Mouse (Mus musculus): ENCODE measurements around the gene 4632433K11Rik. TPM values are rescaled to one million over a fixed set of nuclear protein-coding genes. Genes with fewer than 3 reads are reported as not detected.
"Not testable (repeated sequence)": the region's sequence is repeated elsewhere in the genome, so short reads cannot be mapped to it uniquely, and the experiment has no call there.

The 4632433K11Rik gene
- polyA plus RNA-seq, 1 experiment from 2014 or later, result not detected

DNA sequence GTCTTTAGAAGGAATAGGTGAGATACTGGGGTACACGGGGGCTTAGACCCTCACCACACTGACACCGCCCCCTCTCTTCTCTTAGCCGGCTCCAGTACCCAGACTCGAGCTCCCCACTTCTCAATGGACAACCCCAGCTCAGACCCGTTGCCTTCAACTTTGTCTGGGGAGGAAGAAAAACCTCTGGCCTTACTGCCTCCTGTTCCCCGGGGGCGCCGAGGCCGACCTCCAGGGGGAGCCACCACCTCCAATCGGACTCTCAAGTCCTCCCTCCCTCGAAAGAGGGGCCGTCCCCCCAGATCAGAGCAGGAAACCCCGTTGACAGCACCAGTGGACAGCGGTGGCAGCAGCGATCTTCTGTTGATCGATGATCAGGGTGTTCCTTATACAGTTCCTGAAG lies 16.6 kb upstream of the 4632433K11Rik start:
- Histone ChIP-seq H3K9ac (replicated peaks; ENCODE audit: low read length) (no peak overlapping the region), H3K27ac (replicated peaks; ENCODE audit: low read depth, low read length) (no peak overlapping the region), H3K4me1 (ENCODE audit: control insufficient read depth, insufficient read depth, low read length) (peaks cover 12% of the 10 kb centered on the region), H3K9me3 (ENCODE audit: control insufficient read depth, low read length) (no peaks in the 10 kb centered on the region), H3K4me2 (ENCODE audit: low read length) (no peak overlapping the region), H3K27me3 (ENCODE audit: control insufficient read depth, insufficient read depth, low read length) (no peaks in the 10 kb centered on the region), H3K4me3 (replicated peaks; ENCODE audit: low read depth, low read length) (no peak overlapping the region), H3K36me3 (ENCODE audit: control insufficient read depth, insufficient read depth, low read length) (peaks cover 8% of the 10 kb centered on the region)
- no peak for ATAC-seq (ENCODE audit: low FRiP score, low TSS enrichment)
- 91% methylated on average over 16 of the region's 16 CpGs for WGBS
- DNase-seq, result no peak

DNA sequence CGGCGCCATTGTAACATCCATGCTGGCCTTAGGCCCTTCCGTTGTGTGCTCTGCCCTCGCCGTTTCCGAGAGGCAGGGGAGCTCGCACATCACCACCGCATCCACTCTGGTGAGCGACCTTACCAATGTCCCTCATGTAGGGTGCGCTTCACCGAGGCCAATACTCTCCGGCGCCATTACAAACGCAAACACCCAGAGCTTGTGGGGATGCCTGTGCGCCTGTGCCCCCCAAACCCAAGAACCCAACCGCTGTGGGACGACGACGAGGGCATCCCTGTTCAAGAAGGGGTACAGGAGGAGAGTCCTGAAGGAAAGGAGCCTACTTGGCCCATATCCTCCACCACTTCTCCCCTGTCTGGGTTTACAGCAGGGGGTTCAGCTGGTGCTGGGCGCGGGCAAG lies 16.0 kb upstream of the 4632433K11Rik start:
- ATAC-seq (ENCODE audit: low FRiP score, low TSS enrichment) (no peak), DNase-seq (no peak)
- Histone ChIP-seq H3K4me2 (ENCODE audit: low read length) (no peak overlapping the region), H3K27ac (replicated peaks; ENCODE audit: low read depth, low read length) (no peak overlapping the region), H3K9me3 (ENCODE audit: control insufficient read depth, low read length) (no peaks in the 10 kb centered on the region), H3K4me1 (ENCODE audit: control insufficient read depth, insufficient read depth, low read length) (peaks cover 12% of the 10 kb centered on the region), H3K27me3 (ENCODE audit: control insufficient read depth, insufficient read depth, low read length) (no peaks in the 10 kb centered on the region), H3K9ac (replicated peaks; ENCODE audit: low read length) (no peak overlapping the region), H3K4me3 (replicated peaks; ENCODE audit: low read depth, low read length) (no peak overlapping the region), H3K36me3 (ENCODE audit: control insufficient read depth, insufficient read depth, low read length) (peaks cover 8% of the 10 kb centered on the region)
- whole genome bisulfite sequencing, result 97% methylated on average over 21 of the region's 21 CpGs

DNA sequence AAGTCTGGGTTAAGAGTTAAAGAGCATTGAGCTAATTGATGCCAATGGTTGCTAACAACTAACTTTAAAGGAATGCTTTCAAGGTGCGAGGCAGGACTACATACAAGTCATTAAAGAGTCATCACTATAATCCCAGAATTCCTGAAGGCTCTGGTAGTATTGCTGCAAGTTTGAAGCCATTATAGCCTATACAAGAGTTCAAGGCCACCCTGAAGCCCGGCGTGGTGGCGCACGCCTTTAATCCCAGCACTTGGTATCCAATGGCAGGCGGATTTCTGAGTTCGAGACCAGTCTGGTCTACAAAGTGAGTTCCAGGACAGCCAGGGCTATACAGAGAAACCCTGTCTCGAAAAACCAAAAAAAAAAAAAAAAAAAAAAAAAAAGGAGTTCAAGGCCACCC lies 14.3 kb upstream of the 4632433K11Rik start:
- Histone ChIP-seq H3K4me1 (ENCODE audit: control insufficient read depth, insufficient read depth, low read length) (peaks cover 12% of the 10 kb centered on the region), H3K4me2 (ENCODE audit: low read length) (peak overlapping the region; percentile 76), H3K4me3 (replicated peaks; ENCODE audit: low read depth, low read length) (peak overlapping the region; percentile 71), H3K36me3 (ENCODE audit: control insufficient read depth, insufficient read depth, low read length) (peaks cover 21% of the 10 kb centered on the region)
- 31% methylated on average over 8 of the region's 8 CpGs for WGBS
- not testable (repeated sequence) for H3K27me3 ChIP-seq (ENCODE audit: control insufficient read depth, insufficient read depth, low read length); H3K9me3 ChIP-seq (ENCODE audit: control insufficient read depth, low read length); ATAC-seq (ENCODE audit: low FRiP score, low TSS enrichment); DNase-seq; H3K9ac ChIP-seq (replicated peaks; ENCODE audit: low read length); H3K27ac ChIP-seq (replicated peaks; ENCODE audit: low read depth, low read length)

DNA sequence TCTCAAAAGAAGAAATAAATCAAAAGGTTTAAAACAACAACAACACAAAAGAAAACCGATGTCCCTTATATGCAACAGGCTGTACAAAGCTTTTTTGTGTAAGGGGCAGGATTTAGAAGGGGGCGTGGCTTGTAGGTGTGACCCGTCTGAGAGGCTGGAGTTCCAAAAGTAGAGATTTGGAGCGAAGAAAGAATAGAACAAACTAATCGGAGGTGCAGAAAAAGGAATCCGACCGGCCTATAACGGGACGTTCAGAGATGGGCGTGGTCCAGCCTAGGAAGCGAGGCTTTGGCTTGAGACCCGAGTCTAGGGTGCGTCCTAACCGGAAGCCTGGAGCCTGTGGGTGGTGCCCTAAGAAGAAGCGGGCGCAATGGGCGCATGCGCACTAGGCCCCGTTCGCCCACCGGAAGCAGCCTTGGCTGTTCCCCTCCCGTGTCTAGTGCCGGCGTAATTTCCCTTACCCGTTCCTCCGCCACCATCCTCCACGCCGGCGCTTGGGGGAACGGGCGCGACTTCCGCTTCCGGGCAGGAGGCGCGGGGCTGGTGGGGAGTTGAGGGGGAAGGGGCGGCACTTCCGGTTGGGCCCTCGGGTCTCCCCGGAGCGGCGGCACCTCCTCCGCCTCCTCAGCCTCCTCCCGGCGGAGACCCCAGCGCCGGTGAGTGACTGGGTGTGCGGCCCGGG lies 13.8 kb upstream of the 4632433K11Rik start, which contains the start of the genes Zfp865 and Ccdc106:
TSS of gene Zfp865 (plus strand) at position 377 of the 682 bp plus-strand sequence.
TSS of gene Ccdc106 (plus strand) at position 554 of the 682 bp plus-strand sequence.
- WGBS, result under 1% methylated on average over 48 of the region's 49 CpGs
- Histone ChIP-seq H3K27ac (replicated peaks; ENCODE audit: low read depth, low read length) (peak within 1 kb of the TSS; percentile 92), H3K4me1 (ENCODE audit: control insufficient read depth, insufficient read depth, low read length) (peaks cover 12% of the 10 kb centered on the region), H3K27me3 (ENCODE audit: control insufficient read depth, insufficient read depth, low read length) (no peaks in the 10 kb centered on the region), H3K4me3 (replicated peaks; ENCODE audit: low read depth, low read length) (peak within 1 kb of the TSS; percentile 71), H3K36me3 (ENCODE audit: control insufficient read depth, insufficient read depth, low read length) (peaks cover 23% of the 10 kb centered on the region), H3K9ac (replicated peaks; ENCODE audit: low read length) (peak within 1 kb of the TSS; percentile 95), H3K4me2 (ENCODE audit: low read length) (peak within 1 kb of the TSS; percentile 76), H3K9me3 (ENCODE audit: control insufficient read depth, low read length) (no peaks in the 10 kb centered on the region)
- DNase-seq (peak; percentile 99), ATAC-seq (ENCODE audit: low FRiP score, low TSS enrichment) (peak; percentile 89)

DNA sequence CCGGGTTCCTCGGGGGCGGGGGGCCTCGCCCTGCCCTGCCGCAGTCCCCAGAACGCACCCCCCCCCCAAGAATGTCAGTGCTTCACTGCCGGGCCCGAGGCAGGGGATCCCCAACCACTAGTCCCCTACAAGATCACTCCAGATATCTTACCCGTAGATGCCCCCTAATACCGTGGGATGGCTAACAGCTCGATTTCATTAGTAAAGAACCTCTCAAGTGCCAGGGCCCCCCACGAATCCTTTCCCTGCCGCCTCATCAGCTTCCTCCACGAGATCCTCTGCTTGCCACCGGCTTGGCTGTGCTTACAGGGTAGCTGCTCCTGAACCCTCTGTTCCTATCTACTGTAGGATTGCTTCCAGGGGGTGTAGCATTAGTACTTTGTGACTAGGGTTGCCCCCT lies 13.2 kb upstream of the 4632433K11Rik start:
- H3K9ac ChIP-seq (replicated peaks; ENCODE audit: low read length), result peak overlapping the region; percentile 95
- ATAC-seq (ENCODE audit: low FRiP score, low TSS enrichment) (0 out of 2 replicates have a peak, but pooled peaks have one; percentile 4), DNase-seq (peak; percentile 43)
- H3K36me3 ChIP-seq (ENCODE audit: control insufficient read depth, insufficient read depth, low read length), result peaks cover 23% of the 10 kb centered on the region
- H3K4me1 ChIP-seq (ENCODE audit: control insufficient read depth, insufficient read depth, low read length), result peaks cover 12% of the 10 kb centered on the region
- peak overlapping the region; percentile 71 for H3K4me3 ChIP-seq (replicated peaks; ENCODE audit: low read depth, low read length)
- no peaks in the 10 kb centered on the region for H3K9me3 ChIP-seq (ENCODE audit: control insufficient read depth, low read length)
- peak overlapping the region; percentile 76 for H3K4me2 ChIP-seq (ENCODE audit: low read length)
- peak overlapping the region; percentile 92 for H3K27ac ChIP-seq (replicated peaks; ENCODE audit: low read depth, low read length)
- WGBS, result under 1% methylated on average over 15 of the region's 15 CpGs
- H3K27me3 ChIP-seq (ENCODE audit: control insufficient read depth, insufficient read depth, low read length), result no peaks in the 10 kb centered on the region

DNA sequence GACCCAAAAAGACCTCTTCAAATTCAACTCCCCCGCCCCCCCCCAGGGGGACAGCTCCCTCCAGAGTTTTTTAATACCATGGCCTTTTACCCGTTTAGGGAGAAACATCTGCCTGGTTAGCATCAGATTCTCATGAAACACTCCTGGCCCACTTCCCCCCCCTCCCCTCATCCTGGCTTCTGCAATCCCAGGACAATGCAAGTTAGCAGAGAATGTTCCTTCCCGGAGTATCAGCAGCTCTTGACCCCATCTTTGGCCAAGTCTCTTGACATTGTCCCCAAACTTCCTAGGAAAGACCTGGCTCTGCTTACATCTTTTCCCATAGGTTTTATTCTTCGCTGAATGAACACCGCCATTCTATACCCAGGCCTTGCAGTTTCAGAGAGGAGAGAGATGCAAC lies 12.7 kb upstream of the 4632433K11Rik start:
- no peak overlapping the region; the same call in 1 of the 2 replicates for H3K27ac ChIP-seq (replicated peaks; ENCODE audit: low read depth, low read length)
- peaks cover 26% of the 10 kb centered on the region for H3K36me3 ChIP-seq (ENCODE audit: control insufficient read depth, insufficient read depth, low read length)
- H3K4me2 ChIP-seq (ENCODE audit: low read length), result peak overlapping the region; percentile 76
- H3K9me3 ChIP-seq (ENCODE audit: control insufficient read depth, low read length), result no peaks in the 10 kb centered on the region
- H3K27me3 ChIP-seq (ENCODE audit: control insufficient read depth, insufficient read depth, low read length), result no peaks in the 10 kb centered on the region
- DNase-seq (no peak), ATAC-seq (ENCODE audit: low FRiP score, low TSS enrichment) (no peak)
- peaks cover 12% of the 10 kb centered on the region for H3K4me1 ChIP-seq (ENCODE audit: control insufficient read depth, insufficient read depth, low read length)
- 50% methylated on average over 5 of the region's 5 CpGs for WGBS
- H3K9ac ChIP-seq (replicated peaks; ENCODE audit: low read length), result peak overlapping the region; percentile 95
- H3K4me3 ChIP-seq (replicated peaks; ENCODE audit: low read depth, low read length), result peak overlapping the region; percentile 71

DNA sequence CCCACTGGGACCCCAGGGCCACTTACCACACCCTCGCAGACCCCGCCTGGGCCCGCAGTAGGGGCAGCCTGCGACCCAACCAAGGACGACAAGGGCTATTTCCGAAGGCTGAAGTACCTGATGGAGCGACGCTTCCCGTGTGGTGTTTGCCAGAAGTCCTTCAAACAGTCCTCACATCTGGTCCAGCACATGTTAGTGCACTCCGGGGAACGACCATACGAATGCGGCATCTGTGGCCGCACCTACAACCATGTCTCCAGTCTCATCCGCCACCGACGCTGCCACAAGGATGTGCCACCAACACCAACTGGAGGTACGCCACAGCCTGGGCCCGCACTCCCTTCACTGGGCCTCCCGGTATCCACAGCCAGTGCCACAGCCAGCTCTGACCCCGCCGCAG lies 4.4 kb upstream of the 4632433K11Rik start:
- ATAC-seq (ENCODE audit: low FRiP score, low TSS enrichment) (no peak), DNase-seq (no peak)
- no peaks in the 10 kb centered on the region for H3K4me1 ChIP-seq (ENCODE audit: control insufficient read depth, insufficient read depth, low read length)
- no peak overlapping the region for H3K4me3 ChIP-seq (replicated peaks; ENCODE audit: low read depth, low read length)
- H3K4me2 ChIP-seq (ENCODE audit: low read length), result no peak overlapping the region
- H3K9me3 ChIP-seq (ENCODE audit: control insufficient read depth, low read length), result peaks cover 23% of the 10 kb centered on the region
- no peak overlapping the region for H3K9ac ChIP-seq (replicated peaks; ENCODE audit: low read length)
- no peaks in the 10 kb centered on the region for H3K27me3 ChIP-seq (ENCODE audit: control insufficient read depth, insufficient read depth, low read length)
- 95% methylated on average over 22 of the region's 22 CpGs for WGBS
- H3K36me3 ChIP-seq (ENCODE audit: control insufficient read depth, insufficient read depth, low read length), result peaks cover 76% of the 10 kb centered on the region
- no peak overlapping the region for H3K27ac ChIP-seq (replicated peaks; ENCODE audit: low read depth, low read length)

DNA sequence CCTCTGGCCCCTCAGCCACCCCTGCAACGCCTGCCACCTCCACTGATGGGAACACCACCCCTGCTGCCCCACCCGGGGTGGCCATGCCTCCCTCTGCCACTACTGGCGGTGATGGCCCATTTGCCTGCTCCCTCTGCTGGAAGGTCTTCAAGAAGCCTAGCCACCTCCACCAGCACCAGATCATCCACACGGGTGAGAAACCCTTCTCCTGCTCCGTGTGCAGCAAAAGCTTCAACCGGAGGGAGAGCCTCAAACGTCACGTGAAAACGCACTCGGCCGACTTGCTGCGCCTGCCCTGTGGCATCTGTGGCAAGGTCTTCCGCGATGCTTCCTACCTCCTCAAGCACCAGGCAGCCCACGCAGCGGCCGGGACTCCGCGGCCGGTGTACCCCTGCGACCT lies 4.0 kb upstream of the 4632433K11Rik start:
- Histone ChIP-seq H3K27ac (replicated peaks; ENCODE audit: low read depth, low read length) (no peak overlapping the region), H3K9ac (replicated peaks; ENCODE audit: low read length) (no peak overlapping the region), H3K36me3 (ENCODE audit: control insufficient read depth, insufficient read depth, low read length) (peaks cover 78% of the 10 kb centered on the region), H3K27me3 (ENCODE audit: control insufficient read depth, insufficient read depth, low read length) (no peaks in the 10 kb centered on the region), H3K4me2 (ENCODE audit: low read length) (no peak overlapping the region), H3K4me3 (replicated peaks; ENCODE audit: low read depth, low read length) (no peak overlapping the region), H3K9me3 (ENCODE audit: control insufficient read depth, low read length) (peaks cover 23% of the 10 kb centered on the region), H3K4me1 (ENCODE audit: control insufficient read depth, insufficient read depth, low read length) (no peaks in the 10 kb centered on the region)
- ATAC-seq (ENCODE audit: low FRiP score, low TSS enrichment) (no peak), DNase-seq (no peak)
- WGBS, result 94% methylated on average over 21 of the region's 21 CpGs

Measured in midbrain, embryonic 14.5 days (tissue).